Mouse (Mus musculus): ENCODE data around the gene Pitpnm2.

DNA sequence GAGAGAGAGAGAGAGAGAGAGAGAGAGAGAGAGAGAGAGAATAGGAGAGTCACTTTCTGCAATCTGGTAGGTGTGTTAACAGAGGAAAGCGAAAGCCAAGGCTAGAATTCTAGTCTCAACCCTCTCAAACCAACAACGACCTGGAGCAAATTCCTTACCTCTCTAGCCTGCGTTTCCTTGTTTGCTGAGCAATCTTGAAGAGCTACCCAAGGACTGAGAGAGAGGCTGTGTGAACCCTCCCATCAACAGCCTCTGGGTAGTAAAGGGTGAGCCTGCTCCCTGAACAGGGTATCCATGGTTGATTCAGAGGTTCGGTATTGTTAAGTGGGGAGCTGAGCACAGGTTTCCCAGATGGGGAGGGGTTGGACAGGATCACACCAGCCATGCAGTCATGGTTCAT lies 96.8 kb downstream of the Pitpnm2 start:
- TF ChIP-seq CTCF (IDR thresholded peaks at IDR 0.05; ENCODE audit: extremely low read depth, insufficient read depth, low read length) (no peak), POLR2A (IDR thresholded peaks at IDR 0.05; ENCODE audit: extremely low read depth, insufficient read depth, low read length) (no peak)

Measured in cortical plate, adult 2 months (tissue).